Mouse (Mus musculus) kidney, postnatal 0 days (tissue): ENCODE measurements around the gene C530008M17Rik. TPM values are rescaled to one million over a fixed set of nuclear protein-coding genes. Genes with fewer than 3 reads are reported as not detected.

ENCODE experiments used
- ATAC-seq: fragments of 200-750 bp; cut with Nextera tagmentation; replicated peaks from 2 replicates; pipeline ENCODE4 v1.8.0; 2017; ENCODE audit warnings: low read depth, moderate number of reproducible peaks, moderate TSS enrichment, moderate library complexity; ENCODE audit not compliant: low FRiP score
- DNase-seq: peaks from one replicate; pipeline ENCODE4 v3.0.0-alpha.2; 2016; ENCODE audit warnings: low spot score
- H3K27ac ChIP-seq: fragments of 300-500 bp; sonication (generic); 2 replicates; pipeline ENCODE4 v1.5.1; 2014; ENCODE audit warnings: mild to moderate bottlenecking
- H3K27me3 ChIP-seq: fragments of 300-500 bp; sonication (generic); 2 replicates; pipeline ENCODE4 v1.6.1; 2014; ENCODE audit warnings: low read length, mixed read lengths; ENCODE audit not compliant: insufficient read depth
- H3K36me3 ChIP-seq: fragments of 300-500 bp; sonication (generic); 2 replicates; pipeline ENCODE4 v1.6.1; 2014; ENCODE audit warnings: low read length, mixed read lengths; ENCODE audit not compliant: insufficient read depth
- H3K4me1 ChIP-seq: fragments of 300-500 bp; sonication (generic); replicated peaks from 2 replicates; pipeline ENCODE4 v1.6.1; 2014; ENCODE audit warnings: antibody characterized with exemption, low read length, mixed read lengths; ENCODE audit not compliant: insufficient read depth
- H3K4me2 ChIP-seq: fragments of 300-500 bp; sonication (generic); 2 replicates; pipeline ENCODE4 v1.6.1; 2014; ENCODE audit warnings: mild to moderate bottlenecking, low read length, moderate library complexity, mixed read lengths
- H3K4me3 ChIP-seq: fragments of 300-500 bp; sonication (generic); replicated peaks from 2 replicates; pipeline ENCODE4 v1.5.1; 2014; ENCODE audit warnings: low read depth, low read length
- H3K9ac ChIP-seq: fragments of 300-500 bp; sonication (generic); 2 replicates; pipeline ENCODE4 v1.6.1; 2014; ENCODE audit warnings: low read depth, low read length
- H3K9me3 ChIP-seq: fragments of 300-500 bp; sonication (generic); replicated peaks from 2 replicates; pipeline ENCODE4 v1.6.1; 2016; ENCODE audit warnings: low read length, inconsistent platforms, mixed read lengths
- CTCF ChIP-seq: IDR thresholded peaks from 2 replicates; pipeline ENCODE4 v1.5.1; 2016; ENCODE audit warnings: antibody characterized with exemption, low read depth, mild to moderate bottlenecking, moderate library complexity
- WGBS: fragments of 180-500 bp; shearing (Covaris S2); extraction: QIAGEN DNeasy Blood & Tissue Kit; methylation state at CpG from one replicate; pipeline ENCODE4 v1.1.7; 2014; 5-methylcytosine and 5-hydroxymethylcytosine counted together
- polyA plus RNA-seq: library from polyadenylated mRNA; unstranded; fragments of >200 nt; fragmentation: Nextera tagmentation; extraction: Ambion mirVana; gene quantifications from 2 replicates; pipeline ENCODE4 v1.2.1, GENCODE M21; 2015

Gene C530008M17Rik
- polyA plus RNA-seq, 1 experiment from 2014 or later: 6.8 TPM

DNA sequence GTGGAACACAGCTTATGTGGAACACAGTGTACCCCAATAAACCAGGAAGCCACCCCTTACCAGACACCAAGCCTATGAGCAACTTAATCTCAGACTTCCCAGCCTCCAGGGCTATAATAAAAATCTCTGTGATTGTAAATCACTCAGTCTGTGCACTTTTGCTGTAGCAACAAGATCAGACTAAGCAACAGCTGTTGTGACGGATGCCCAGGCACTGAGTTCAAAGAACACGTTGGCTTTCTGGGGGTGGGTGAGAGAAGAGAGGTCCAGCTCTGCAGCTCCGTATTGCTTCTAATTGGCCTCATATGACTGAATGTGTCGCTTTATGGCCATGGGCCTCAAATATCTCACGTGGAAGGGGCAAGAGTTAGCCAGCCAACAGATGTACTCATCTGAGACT is 12.2 kb downstream of the C530008M17Rik start:
- H3K27ac ChIP-seq: no peak overlapping the region
- 62% methylated on average over 5 of the region's 5 CpGs for WGBS
- DNase-seq: no peak
- no peaks in the 10 kb centered on the region for H3K36me3 ChIP-seq
- H3K4me2 ChIP-seq: no peak overlapping the region
- no peak overlapping the region for H3K9ac ChIP-seq
- no peak overlapping the region for H3K4me3 ChIP-seq
- H3K27me3 ChIP-seq: no peaks in the 10 kb centered on the region
- TF ChIP-seq CTCF: no peak
- no peak for ATAC-seq
- no peaks in the 10 kb centered on the region for H3K4me1 ChIP-seq
- H3K9me3 ChIP-seq: no peaks in the 10 kb centered on the region

DNA sequence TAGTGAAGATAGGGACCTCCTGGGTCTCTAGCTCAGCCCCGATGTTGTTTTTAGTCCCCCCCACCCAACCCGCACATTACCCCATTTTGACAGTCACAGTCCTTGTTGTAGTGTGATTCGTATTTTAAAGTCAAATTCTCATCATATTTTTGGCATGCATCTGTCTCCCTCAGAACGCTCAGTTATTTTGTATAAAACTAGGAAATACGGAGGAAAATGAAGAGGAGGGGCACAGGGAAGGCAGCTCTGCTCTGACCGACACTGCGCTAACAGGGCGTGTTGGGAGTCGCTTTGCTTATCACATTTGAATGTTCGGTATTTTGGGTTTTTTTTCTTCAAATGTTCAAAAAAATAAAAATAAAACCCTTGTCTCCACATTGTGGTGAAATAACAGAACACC is 13.9 kb downstream of the C530008M17Rik start:
- H3K27ac ChIP-seq: no peak overlapping the region
- 97% methylated on average over 10 of the region's 10 CpGs for WGBS
- H3K9ac ChIP-seq: no peak overlapping the region
- H3K4me3 ChIP-seq: no peak overlapping the region
- no peaks in the 10 kb centered on the region for H3K36me3 ChIP-seq
- no peaks in the 10 kb centered on the region for H3K9me3 ChIP-seq
- ATAC-seq: no peak
- TF ChIP-seq CTCF: no peak
- H3K4me2 ChIP-seq: no peak overlapping the region
- H3K27me3 ChIP-seq: no peaks in the 10 kb centered on the region
- no peaks in the 10 kb centered on the region for H3K4me1 ChIP-seq
- no peak for DNase-seq

DNA sequence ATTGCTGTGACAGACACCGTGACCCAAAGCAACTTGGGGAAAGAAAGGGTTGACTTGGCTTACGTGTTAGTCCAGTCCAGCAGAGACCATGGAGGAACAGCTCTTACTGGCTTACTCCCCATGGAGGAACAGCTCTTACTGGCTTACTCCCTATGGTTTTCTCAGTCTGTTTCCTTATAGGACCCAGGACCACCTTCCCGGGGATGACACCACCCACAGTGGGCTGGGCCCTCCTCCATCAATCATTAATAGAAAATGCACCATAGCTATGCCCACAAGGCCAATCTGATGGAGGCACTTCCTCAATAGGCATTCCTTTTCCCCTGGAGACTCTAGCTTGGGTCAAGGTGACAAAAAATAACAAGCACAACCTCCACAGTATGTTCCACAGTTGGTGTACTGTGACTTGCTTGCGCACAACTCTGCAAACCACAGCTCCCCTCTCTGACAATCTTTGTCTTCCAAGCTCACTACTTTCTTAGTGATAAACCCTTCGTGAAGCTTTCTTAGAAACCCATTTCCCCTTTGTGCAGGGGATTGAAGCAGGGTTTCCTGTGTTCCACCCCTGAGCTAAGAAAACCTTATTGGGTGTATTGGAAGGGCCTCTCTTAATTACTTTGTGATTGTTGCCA is 17.8 kb downstream of the C530008M17Rik start:
- ATAC-seq (no peak), DNase-seq (no peak)
- H3K27ac ChIP-seq: no peak overlapping the region
- no peak for TF ChIP-seq CTCF
- WGBS: 91% methylated on average over 5 of the region's 5 CpGs
- H3K4me1 ChIP-seq: no peaks in the 10 kb centered on the region
- H3K9ac ChIP-seq: no peak overlapping the region
- H3K9me3 ChIP-seq: no peaks in the 10 kb centered on the region
- H3K4me2 ChIP-seq: no peak overlapping the region
- H3K4me3 ChIP-seq: no peak overlapping the region
- no peaks in the 10 kb centered on the region for H3K36me3 ChIP-seq
- no peaks in the 10 kb centered on the region for H3K27me3 ChIP-seq

DNA sequence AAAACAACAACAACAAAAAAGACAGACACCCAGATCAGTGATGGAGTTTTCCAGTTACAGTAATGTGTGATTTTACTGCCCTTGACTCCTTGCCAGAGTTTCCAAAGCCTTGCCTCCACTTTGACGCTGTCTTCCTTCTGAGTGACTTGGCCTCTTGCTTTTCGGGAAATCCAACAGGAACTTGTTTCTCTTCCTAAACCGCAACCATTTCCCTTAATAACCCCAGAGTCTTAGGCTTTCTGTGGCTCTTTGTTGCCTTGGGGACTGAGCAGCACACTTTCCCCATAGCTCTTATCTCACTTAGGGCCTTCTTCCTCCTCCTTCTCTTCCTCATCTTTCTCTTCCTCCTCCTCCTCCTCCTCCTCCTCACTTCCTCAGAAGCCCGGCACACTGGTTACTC is 19.1 kb downstream of the C530008M17Rik start:
- TF ChIP-seq CTCF: no peak
- Histone ChIP-seq H3K9ac (no peak overlapping the region), H3K4me2 (no peak overlapping the region), H3K4me3 (no peak overlapping the region), H3K9me3 (no peaks in the 10 kb centered on the region), H3K4me1 (no peaks in the 10 kb centered on the region), H3K27ac (no peak overlapping the region), H3K27me3 (no peaks in the 10 kb centered on the region), H3K36me3 (no peaks in the 10 kb centered on the region)
- ATAC-seq (no peak), DNase-seq (peak; percentile 69)
- 39% methylated on average over 4 of the region's 4 CpGs for WGBS

DNA sequence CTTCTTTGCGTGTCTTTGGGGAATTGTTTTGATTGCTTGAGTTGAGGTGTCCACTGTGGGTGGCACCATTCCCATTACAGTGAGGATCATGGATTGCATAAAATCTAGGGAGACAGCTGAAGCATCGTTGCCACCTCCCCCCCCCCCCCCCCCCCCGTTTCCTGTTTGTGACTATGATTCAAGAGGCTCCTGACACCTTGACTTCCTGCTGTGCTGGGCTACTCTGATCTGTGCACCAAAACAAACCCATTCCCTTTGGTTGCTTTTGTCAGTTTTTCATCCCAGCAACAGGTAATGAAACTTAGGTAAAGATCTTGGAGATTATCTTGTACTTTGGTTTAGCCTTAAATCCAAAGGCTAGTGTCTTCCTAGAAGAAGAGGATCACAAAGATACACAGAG is 24.6 kb downstream of the C530008M17Rik start:
- Histone ChIP-seq H3K4me1 (no peaks in the 10 kb centered on the region), H3K27me3 (no peaks in the 10 kb centered on the region), H3K9ac (no peak overlapping the region), H3K4me2 (no peak overlapping the region), H3K9me3 (no peaks in the 10 kb centered on the region; the same call in 1 of the 2 replicates), H3K36me3 (no peaks in the 10 kb centered on the region), H3K27ac (no peak overlapping the region), H3K4me3 (no peak overlapping the region)
- DNase-seq: no peak
- 80% methylated on average over 2 of the region's 3 CpGs for WGBS
- no peak for TF ChIP-seq CTCF
- no peak for ATAC-seq

DNA sequence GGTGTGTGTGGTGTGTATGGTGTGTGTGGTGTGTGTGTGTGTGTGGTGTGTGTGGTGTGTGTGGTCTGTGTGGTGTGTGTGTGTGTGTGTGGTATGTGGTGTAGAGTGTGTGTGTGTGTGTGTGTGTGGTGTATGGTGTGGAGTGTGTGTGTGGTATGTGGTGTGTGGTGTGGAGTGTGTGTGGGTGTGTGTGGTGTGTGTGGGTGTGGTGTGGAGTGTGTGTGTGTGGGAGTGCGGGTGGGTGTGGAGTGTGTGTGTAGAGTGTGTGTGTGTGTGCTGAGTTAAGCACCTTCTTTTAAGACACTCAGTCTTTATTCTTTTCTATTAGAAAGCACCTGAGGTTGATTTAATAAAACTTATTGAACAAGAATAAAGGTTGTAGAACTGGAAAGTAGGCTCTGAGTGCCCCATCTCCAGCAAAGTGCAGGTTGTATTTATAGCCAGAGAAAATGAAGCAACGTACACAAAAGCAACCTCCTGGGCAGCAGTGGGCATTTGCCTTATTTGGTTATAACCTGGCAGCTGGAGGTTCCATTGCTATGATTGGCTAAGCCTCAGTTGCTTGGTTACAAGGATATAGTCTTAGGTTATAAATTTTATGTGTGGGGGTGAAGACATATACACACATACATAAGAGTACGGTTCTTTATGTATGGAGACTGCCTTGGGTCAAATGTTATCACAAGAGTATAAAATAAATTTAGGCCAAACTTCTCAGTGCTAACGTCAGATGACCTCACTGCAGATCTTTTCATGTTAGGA is 25.8 kb downstream of the C530008M17Rik start:
- 46% methylated on average over 4 of the region's 4 CpGs for WGBS
- Histone ChIP-seq H3K4me3 (no peak overlapping the region), H3K4me1 (no peaks in the 10 kb centered on the region), H3K27me3 (no peaks in the 10 kb centered on the region), H3K9ac (no peak overlapping the region), H3K9me3 (no peaks in the 10 kb centered on the region; the same call in 1 of the 2 replicates), H3K36me3 (no peaks in the 10 kb centered on the region), H3K27ac (no peak overlapping the region), H3K4me2 (no peak overlapping the region)
- DNase-seq (no peak), ATAC-seq (no peak)
- no peak for TF ChIP-seq CTCF
